Mouse (Mus musculus) heart, adult 18-20 months (tissue): ENCODE results near the gene Vwc2. TPM values are rescaled to one million over a fixed set of nuclear protein-coding genes. Genes with fewer than 3 reads are reported as not detected.

Source experiments
- DNase-seq, 2 experiments: peaks; one replicate each; pipeline ENCODE4 v3.0.0; 2021 to 2022; ENCODE audit warnings: mixed read lengths in 1 of 2
- total RNA-seq, 2 experiments: library from RNA; stranded (reverse); gene quantifications; 2 replicates each; pipeline ENCODE4 v1.2.3; 2021

The Vwc2 gene
- total RNA-seq, 2 experiments from 2014 or later = not detected

GRCm38 (mm10) chr11:11242694-11243377 lies 128.8 kb downstream of the Vwc2 start:
- no peak for DNase-seq

GRCm38 (mm10) chr11:11257348-11257747 lies 143.3 kb downstream of the Vwc2 start:
- DNase-seq = peak; percentile 2 to 14

GRCm38 (mm10) chr11:11280128-11280527 lies 166.1 kb downstream of the Vwc2 start:
- DNase-seq = no peak

- no peak for DNase-seq
These were observed 169.5 kb downstream of the Vwc2 start for GRCm38 (mm10) chr11:11283512-11283911.
